31 mouse cellular contexts compared by ENCODE assay signal in genomic region chr2:163636057-163636456, GRCm38 (mm10).
"Had no signal": no experiment of that assay in that cellular context is flagged by ENCODE, and none has a peak within 500 bp of the region (broad histone marks: within the 10 kb centered on the region; RNA-seq: fewer than 3 reads in every experiment).

No protein-coding gene starts in this region.

- H3K9ac ChIP-seq: limb, embryonic 12.5 days; limb, embryonic 13.5 days; limb, embryonic 15.5 days; liver, embryonic 12.5 days; liver, embryonic 13.5 days; liver, embryonic 14.5 days; liver, embryonic 15.5 days; liver, postnatal 0 days; lung, embryonic 14.5 days; lung, embryonic 15.5 days; midbrain, embryonic 12.5 days; midbrain, embryonic 13.5 days; midbrain, embryonic 15.5 days had no signal

- H3K4me1 ChIP-seq: limb, embryonic 10.5 days; limb, embryonic 12.5 days; limb, embryonic 13.5 days; limb, embryonic 15.5 days; midbrain, embryonic 10.5 days had no signal

- DNase-seq: left cerebral cortex, postnatal 4 days; liver; liver, embryonic 13.5 days; liver, postnatal 0 days; lung, adult 18-20 months; lung, adult 2 months; lung, embryonic 14.5 days; lung, postnatal 10 days; lung, postnatal 14 days; lung, postnatal 36 days; lung, postnatal 4 days; midbrain, embryonic 14.5 days had no signal

- H3K27me3 ChIP-seq: limb, embryonic 12.5 days; limb, embryonic 13.5 days; limb, embryonic 15.5 days; liver, embryonic 12.5 days; liver, embryonic 13.5 days; liver, embryonic 15.5 days; lung, embryonic 15.5 days; megakaryocyte, embryonic 14.5 days; midbrain, embryonic 12.5 days; midbrain, embryonic 13.5 days; midbrain, embryonic 15.5 days had no signal

- H3K9me3 ChIP-seq: limb, embryonic 10.5 days; limb, embryonic 12.5 days; limb, embryonic 13.5 days; limb, embryonic 15.5 days; liver, embryonic 12.5 days; liver, embryonic 13.5 days; liver, embryonic 15.5 days; lung, embryonic 15.5 days; megakaryocyte, embryonic 14.5 days; midbrain, embryonic 10.5 days; midbrain, embryonic 12.5 days; midbrain, embryonic 13.5 days; midbrain, embryonic 15.5 days had no signal

- H3K27ac ChIP-seq: limb, embryonic 10.5 days; limb, embryonic 12.5 days; limb, embryonic 13.5 days; limb, embryonic 15.5 days; liver, embryonic 12.5 days; liver, embryonic 13.5 days; liver, embryonic 14.5 days; liver, embryonic 15.5 days; lung, embryonic 15.5 days; macrophage; midbrain, embryonic 10.5 days; midbrain, embryonic 12.5 days; midbrain, embryonic 13.5 days; midbrain, embryonic 15.5 days had no signal

- H3K4me3 ChIP-seq: limb, embryonic 10.5 days; limb, embryonic 12.5 days; limb, embryonic 13.5 days; limb, embryonic 15.5 days; liver, embryonic 12.5 days; liver, embryonic 13.5 days; liver, embryonic 15.5 days; lung, embryonic 15.5 days; megakaryocyte, embryonic 14.5 days; midbrain, embryonic 10.5 days; midbrain, embryonic 12.5 days; midbrain, embryonic 13.5 days; midbrain, embryonic 15.5 days; myocyte had no signal

- ATAC-seq: liver, embryonic 12.5 days; liver, postnatal 0 days; lung, postnatal 0 days; midbrain, embryonic 13.5 days; midbrain, embryonic 15.5 days; midbrain, embryonic 16.5 days had no signal

- H3K4me2 ChIP-seq: limb, embryonic 12.5 days; limb, embryonic 13.5 days; limb, embryonic 15.5 days; liver, embryonic 11.5 days; liver, embryonic 12.5 days; liver, embryonic 13.5 days; liver, embryonic 15.5 days; lung, embryonic 14.5 days; lung, embryonic 15.5 days; midbrain, embryonic 11.5 days; midbrain, embryonic 12.5 days; midbrain, embryonic 13.5 days; midbrain, embryonic 15.5 days had no signal
